Mouse (Mus musculus) cortical plate, adult 2 months (tissue): Measurements from ENCODE around the gene Rflna.

Experiments used
- CTCF ChIP-seq: fragments of 200-500 bp; IDR thresholded peaks from 2 replicates; pipeline ENCODE4 v1.5.1; 2011; ENCODE audit warnings: mild to moderate bottlenecking, control low read depth, low read length; ENCODE audit not compliant: insufficient read depth; ENCODE audit errors: extremely low read depth
- POLR2A ChIP-seq: fragments of 200-500 bp; IDR thresholded peaks from 2 replicates; pipeline ENCODE4 v1.6.1; 2011; ENCODE audit warnings: mild to moderate bottlenecking, low read length, control low read depth; ENCODE audit not compliant: insufficient read depth; ENCODE audit errors: extremely low read depth

GRCm38 (mm10) chr5:125011628-125012027 is 8.6 kb downstream of the Rflna start:
- TF ChIP-seq CTCF: no peak
- no peak for TF ChIP-seq POLR2A
